Mouse (Mus musculus) liver, adult 2 months (tissue): Measurements from ENCODE around the gene H1foo. TPM values are rescaled to one million over a fixed set of nuclear protein-coding genes. Genes with fewer than 3 reads are reported as not detected.

Experiments
- DNase-seq: peaks from one replicate; pipeline ENCODE4 v3.0.0-alpha.2; 2011; ENCODE audit warnings: low read depth, low spot score; ENCODE audit errors: extremely low read depth
- H3K27ac ChIP-seq: fragments of 200-500 bp; replicated peaks from 2 replicates; pipeline ENCODE4 v1.5.1; 2012; ENCODE audit warnings: low read depth, mild to moderate bottlenecking, control low read depth, inconsistent platforms, low read length; ENCODE audit not compliant: insufficient read depth
- H3K27me3 ChIP-seq: fragments of 200-500 bp; 2 replicates; pipeline ENCODE4 v1.6.1; 2012; ENCODE audit warnings: mild to moderate bottlenecking, moderate library complexity, low read length, inconsistent platforms; ENCODE audit not compliant: control insufficient read depth, insufficient read depth
- H3K36me3 ChIP-seq: fragments of 200-500 bp; 2 replicates; pipeline ENCODE4 v1.6.1; 2012; ENCODE audit warnings: low read length, inconsistent platforms; ENCODE audit not compliant: control insufficient read depth, insufficient read depth
- H3K4me1 ChIP-seq: fragments of 200-500 bp; 2 replicates; pipeline ENCODE4 v1.6.1; 2011; ENCODE audit warnings: low read length; ENCODE audit not compliant: control insufficient read depth, insufficient read depth
- H3K4me3 ChIP-seq: fragments of 200-500 bp; 2 replicates; pipeline ENCODE4 v1.5.1; 2011; ENCODE audit warnings: low read depth, mild to moderate bottlenecking, control low read depth, low read length, moderate library complexity; ENCODE audit not compliant: insufficient read depth
- H3K79me2 ChIP-seq: fragments of 200-500 bp; 2 replicates; pipeline ENCODE4 v1.6.1; 2012; ENCODE audit warnings: inconsistent platforms, mild to moderate bottlenecking, low read length, moderate library complexity; ENCODE audit not compliant: control insufficient read depth, insufficient read depth
- H3K9ac ChIP-seq: fragments of 200-500 bp; 2 replicates; pipeline ENCODE4 v1.6.1; 2012; ENCODE audit warnings: low read depth, mild to moderate bottlenecking, control low read depth, inconsistent platforms, low read length
- CTCF ChIP-seq: fragments of 200-500 bp; IDR thresholded peaks from 2 replicates; pipeline ENCODE4 v1.5.1; 2011; ENCODE audit warnings: low read depth, low read length, control low read depth
- POLR2A ChIP-seq: fragments of 200-500 bp; IDR thresholded peaks from 2 replicates; pipeline ENCODE4 v1.6.1; 2011; ENCODE audit warnings: low read length, control low read depth; ENCODE audit not compliant: insufficient read depth; ENCODE audit errors: extremely low read depth
- WGBS: fragments of 180-500 bp; shearing (Covaris S2); methylation state at CpG from one replicate; pipeline ENCODE4 v1.1.7; 2018; 5-methylcytosine and 5-hydroxymethylcytosine counted together
- polyA plus RNA-seq: library from polyadenylated mRNA; depleted of rRNA; stranded (reverse); fragments of >200 nt; gene quantifications from 2 replicates; pipeline ENCODE4 v1.2.3, GENCODE M21; 2012
- total RNA-seq: library from RNA; depleted of rRNA; stranded (reverse); fragments of >200 nt; gene quantifications from 2 replicates; pipeline ENCODE4 v1.2.3, GENCODE M21; 2014

Gene H1foo
- total and polyA plus RNA-seq, 2 experiments: not detected

- peak; percentile 67 for DNase-seq
- Histone ChIP-seq H3K9ac (no peak overlapping the region), H3K27ac (no peak overlapping the region), H3K36me3 (no peaks in the 10 kb centered on the region), H3K27me3 (no peaks in the 10 kb centered on the region), H3K4me3 (no peak overlapping the region), H3K79me2 (no peaks in the 10 kb centered on the region), H3K4me1 (peaks cover 4% of the 10 kb centered on the region; the same call in 1 of the 2 replicates)
- TF ChIP-seq POLR2A: no peak
- TF ChIP-seq CTCF: no peak
- 12% methylated on average over 1 of the region's 1 CpGs for WGBS
Measured at GRCm38 (mm10) chr6:115940603-115941002, 4.1 kb upstream of the H1foo start.

- Histone ChIP-seq H3K9ac (no peak overlapping the region), H3K36me3 (no peaks in the 10 kb centered on the region), H3K4me3 (no peak overlapping the region), H3K79me2 (no peaks in the 10 kb centered on the region), H3K27me3 (no peaks in the 10 kb centered on the region), H3K4me1 (peaks cover 4% of the 10 kb centered on the region; the same call in 1 of the 2 replicates), H3K27ac (no peak overlapping the region)
- 15% methylated on average over 9 of the region's 12 CpGs for WGBS
- TF ChIP-seq CTCF (no peak), POLR2A (no peak)
- no peak for DNase-seq
Measured at GRCm38 (mm10) chr6:115941128-115941527, 3.6 kb upstream of the H1foo start.

- 80% methylated on average over 9 of the region's 9 CpGs for WGBS
- H3K79me2 ChIP-seq: no peaks in the 10 kb centered on the region
- H3K4me1 ChIP-seq: peaks cover 4% of the 10 kb centered on the region; the same call in 1 of the 2 replicates
- no peaks in the 10 kb centered on the region for H3K36me3 ChIP-seq
- DNase-seq: no peak
- no peaks in the 10 kb centered on the region for H3K27me3 ChIP-seq
- H3K9ac ChIP-seq: no peak overlapping the region
- no peak overlapping the region for H3K27ac ChIP-seq
- TF ChIP-seq CTCF (no peak), POLR2A (no peak)
- no peak overlapping the region for H3K4me3 ChIP-seq
Measured at GRCm38 (mm10) chr6:115943498-115944427, 975 bp upstream of the H1foo start.

- H3K4me1 ChIP-seq: peaks cover 2% of the 10 kb centered on the region; the same call in 1 of the 2 replicates
- WGBS: 81% methylated on average over 8 of the region's 8 CpGs
- H3K79me2 ChIP-seq: no peaks in the 10 kb centered on the region
- H3K4me3 ChIP-seq: no peak overlapping the region
- H3K9ac ChIP-seq: no peak overlapping the region
- no peak for TF ChIP-seq CTCF
- TF ChIP-seq POLR2A: no peak
- no peaks in the 10 kb centered on the region for H3K36me3 ChIP-seq
- no peak for DNase-seq
- H3K27ac ChIP-seq: no peak overlapping the region
- H3K27me3 ChIP-seq: no peaks in the 10 kb centered on the region
Measured at GRCm38 (mm10) chr6:115945633-115946032, 895 bp downstream of the H1foo start.

- Histone ChIP-seq H3K27me3 (no peaks in the 10 kb centered on the region), H3K27ac (no peak overlapping the region), H3K4me3 (no peak overlapping the region), H3K79me2 (no peaks in the 10 kb centered on the region), H3K9ac (no peak overlapping the region), H3K36me3 (no peaks in the 10 kb centered on the region), H3K4me1 (no peaks in the 10 kb centered on the region)
- no peak for DNase-seq
- TF ChIP-seq CTCF (no peak), POLR2A (no peak)
- WGBS: 70% methylated on average over 6 of the region's 6 CpGs
Measured at GRCm38 (mm10) chr6:115946389-115946788, 1.7 kb downstream of the H1foo start.

GRCm38 (mm10) chr6:115954506-115955074, 9.9 kb downstream of the H1foo start:
- Histone ChIP-seq H3K36me3 (no peaks in the 10 kb centered on the region), H3K27ac (no peak overlapping the region), H3K79me2 (no peaks in the 10 kb centered on the region), H3K9ac (no peak overlapping the region), H3K4me3 (no peak overlapping the region), H3K4me1 (no peaks in the 10 kb centered on the region), H3K27me3 (no peaks in the 10 kb centered on the region)
- WGBS: 82% methylated on average over 9 of the region's 9 CpGs
- no peak for DNase-seq
- TF ChIP-seq CTCF (no peak), POLR2A (no peak)
